Mouse (Mus musculus) embryonic stem cell, embryonic (primary cell): ENCODE measurements at regions not wholly inside any gene's neighbourhood (a gene's known extent, or its start where the extent isn't known, plus 50 kb on each side); places are given as distances from the start of the nearest gene placed in this dataset.

ENCODE experiments used
- CTCF ChIA-PET, 4 experiments: fragments of 300-600 bp in 2 of 4; fragments of 350-600 bp in 2 of 4; sonication (Branson Sonifier 250); formaldehyde crosslinking; loops; one replicate each; lab custom pipeline; 2022; ENCODE audit warnings: inconsistent platforms in 2 of 4; lab: Charles Lee
- POLR2A ChIA-PET, 4 experiments: fragments of 300-600 bp in 2 of 4; fragments of 350-600 bp in 2 of 4; sonication (Branson Sonifier 250); formaldehyde crosslinking; loops; one replicate each; lab custom pipeline; 2022; ENCODE audit warnings: antibody characterized with exemption in 4 of 4, inconsistent platforms in 1 of 4; lab: Charles Lee

DNA sequence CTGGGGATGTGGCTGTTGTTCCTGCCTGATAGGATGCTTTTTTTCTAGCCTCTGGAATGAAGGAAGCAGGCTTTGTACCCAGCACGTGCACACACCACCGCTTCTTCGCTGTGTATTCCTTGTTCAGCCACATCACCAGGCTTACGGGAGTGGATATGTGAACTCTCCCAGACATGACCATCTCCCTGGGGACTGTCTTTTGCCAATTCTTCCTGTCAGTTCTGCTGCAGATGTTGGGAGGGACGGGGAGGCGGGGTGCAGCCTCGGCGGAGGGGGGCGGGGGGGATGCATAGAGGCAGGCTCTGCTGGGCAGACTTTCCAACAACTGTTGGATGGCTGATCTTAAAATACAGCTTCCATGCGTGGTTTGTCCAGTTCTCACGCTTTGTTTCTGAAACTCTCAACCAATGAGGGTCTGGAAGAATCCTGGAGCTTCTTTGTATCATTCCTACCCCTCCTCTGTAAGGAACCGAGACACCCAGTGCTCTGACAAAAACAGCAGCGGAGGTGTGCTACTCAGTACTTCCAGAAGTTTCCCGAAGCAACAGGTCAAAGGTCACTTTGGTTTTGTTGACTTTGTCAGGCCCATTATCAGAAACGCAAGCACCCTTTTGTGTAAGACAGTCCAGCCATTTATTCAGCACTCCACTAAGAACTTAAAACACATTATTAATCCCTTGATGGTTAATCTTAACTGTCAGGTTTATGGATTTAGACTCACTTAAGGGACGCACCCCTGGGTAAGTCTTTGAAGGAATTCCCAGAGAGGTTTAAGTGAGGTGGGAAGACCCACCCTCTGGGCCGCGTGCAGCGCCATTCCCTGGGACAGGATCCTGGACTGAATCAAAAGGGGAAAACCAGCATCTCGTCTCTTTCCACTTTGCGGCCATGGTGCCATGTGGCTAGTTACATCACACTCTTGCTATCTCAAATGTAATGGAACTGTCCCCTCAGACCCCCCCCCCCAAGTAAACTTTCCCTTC, 476.5 kb upstream of the Tbx3 start:
- ChIA-PET POLR2A (interaction anchor here in 1 of 4 experiments (0.6 to 0.7 kb wide), 3 partner anchors 57 to 883 kb away, joined by 3 to 6 read pairs (median 3); no protein-coding TSS in a partner anchor), CTCF (interaction anchor here in 2 of 4 experiments (0.5 to 1.3 kb wide), 3 partner anchors 21 to 1920 kb away, joined by 3 to 5 read pairs (median 3); no protein-coding TSS in a partner anchor)

- ChIA-PET CTCF (interaction anchor here in 1 of 4 experiments (0.6 to 1.4 kb wide), 3 partner anchors 15 to 1758 kb away, joined by 3 to 6 read pairs (median 5); no protein-coding TSS in a partner anchor), POLR2A (interaction anchor here in 1 of 4 experiments (0.9 to 1.6 kb wide), 2 partner anchors 11 to 15 kb away, joined by 3 to 4 read pairs; no protein-coding TSS in a partner anchor)
Measured at GRCm38 (mm10) chr5:119199906-119200305, 470.6 kb upstream of the Tbx3 start.

GRCm38 (mm10) chr5:119201251-119201650, 469.2 kb upstream of the Tbx3 start:
- POLR2A ChIA-PET = interaction anchor here in 2 of 4 experiments (0.6 kb wide), 2 partner anchors 19 to 540 kb away, joined by 3 read pairs; no protein-coding TSS in a partner anchor
- CTCF ChIA-PET = interaction anchor here in 1 of 4 experiments (1.4 kb wide), 1 partner anchor 14 kb away, joined by 6 read pairs; no protein-coding TSS in a partner anchor

DNA sequence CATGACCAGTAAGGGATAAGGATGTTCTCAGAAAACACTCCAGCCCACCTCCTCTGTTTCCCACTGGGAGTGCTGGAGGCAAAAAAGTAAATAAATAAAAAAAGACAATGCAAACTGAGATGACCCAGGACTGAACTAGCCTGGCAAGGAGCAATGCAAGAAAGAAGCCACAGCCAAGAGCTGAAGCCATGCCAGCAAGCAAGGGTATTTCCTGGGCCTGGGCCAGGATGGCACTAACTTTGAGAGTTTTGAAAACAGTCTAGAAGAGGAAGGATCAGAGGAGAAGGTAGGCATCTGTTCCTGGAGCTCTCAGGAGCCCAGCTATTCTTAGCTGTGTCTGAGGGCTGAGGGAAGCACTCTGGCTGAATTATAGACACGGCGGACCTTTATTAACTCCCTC, 465.7 kb upstream of the Tbx3 start:
- ChIA-PET POLR2A (interaction anchor here in 1 of 4 experiments (0.6 kb wide), 1 partner anchor 30 kb away, joined by 3 read pairs; no protein-coding TSS in a partner anchor), CTCF (interaction anchor here in 1 of 4 experiments (0.6 kb wide), 2 partner anchors 595 to 610 kb away, joined by 3 read pairs; no protein-coding TSS in a partner anchor)

DNA sequence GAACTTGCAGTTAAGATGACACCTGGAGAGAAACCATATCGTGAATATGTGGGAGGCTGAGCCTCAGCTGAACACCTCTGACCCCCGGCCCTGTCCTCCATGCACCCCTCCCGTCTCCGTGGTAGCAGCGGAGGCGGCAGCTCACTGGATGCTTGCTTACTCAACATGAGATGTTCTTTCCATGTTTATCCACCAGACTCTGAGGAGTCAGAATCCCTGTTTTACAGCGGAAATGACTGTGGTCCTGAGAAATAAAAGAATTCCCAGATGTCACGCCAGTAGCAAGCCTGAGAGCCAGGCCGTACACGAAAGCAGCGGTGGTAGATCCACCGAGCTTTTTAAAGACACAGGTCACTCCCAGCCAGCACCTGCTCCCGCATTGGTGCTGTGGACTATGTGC, 462.4 kb upstream of the Tbx3 start:
- ChIA-PET CTCF (interaction anchor here in 1 of 4 experiments (1.0 kb wide), 1 partner anchor 329 kb away, joined by 3 read pairs; no protein-coding TSS in a partner anchor), POLR2A (interaction anchor here in 1 of 4 experiments (0.6 kb wide), 1 partner anchor 462 kb away, joined by 3 read pairs; no protein-coding TSS in a partner anchor)

- POLR2A ChIA-PET = no interaction called here
- CTCF ChIA-PET = interaction anchor here in 1 of 4 experiments (0.6 to 0.7 kb wide), 2 partner anchors 283 to 1756 kb away, joined by 3 to 4 read pairs; no protein-coding TSS in a partner anchor
Measured at GRCm38 (mm10) chr5:119213196-119213595, 457.3 kb upstream of the Tbx3 start.

GRCm38 (mm10) chr5:119213692-119214357, 456.6 kb upstream of the Tbx3 start:
- ChIA-PET POLR2A (no interaction called here), CTCF (interaction anchor here in 3 of 4 experiments (0.6 to 1.6 kb wide), 10 partner anchors 10 to 1757 kb away, joined by 3 to 17 read pairs (median 4); no protein-coding TSS in a partner anchor)

- ChIA-PET CTCF (interaction anchor here (0.5 to 2.3 kb wide), 31 partner anchors 9 to 950 kb away, joined by 3 to 17 read pairs (median 3); no protein-coding TSS in a partner anchor), POLR2A (interaction anchor here in 2 of 4 experiments (0.6 to 0.9 kb wide), 4 partner anchors 14 to 498 kb away, joined by 3 to 4 read pairs (median 4); no protein-coding TSS in a partner anchor)
Measured at GRCm38 (mm10) chr5:119214937-119215336, 455.5 kb upstream of the Tbx3 start.

DNA sequence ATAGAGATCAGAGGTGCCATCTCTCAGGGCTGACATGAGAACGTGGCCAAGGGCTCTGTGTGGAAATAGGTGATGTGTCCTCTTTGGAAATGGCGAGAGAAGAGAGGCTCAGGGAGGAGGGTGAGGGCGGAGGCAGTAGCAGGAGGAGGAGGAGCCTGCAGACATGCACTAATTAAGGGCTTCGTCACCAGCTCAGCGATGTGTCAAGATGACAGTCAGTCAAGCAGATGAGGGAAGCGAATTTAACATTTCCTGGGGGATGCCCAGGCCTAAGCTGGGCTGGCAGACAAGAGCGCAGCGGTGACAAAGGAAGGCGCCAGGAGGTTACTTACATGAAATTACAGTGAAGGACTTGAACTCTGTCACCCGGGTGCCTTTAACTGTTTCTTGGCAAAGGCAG, 455.1 kb upstream of the Tbx3 start:
- CTCF ChIA-PET = interaction anchor here (0.6 to 2.3 kb wide), 19 partner anchors 9 to 498 kb away, joined by 3 to 17 read pairs (median 5); no protein-coding TSS in a partner anchor
- POLR2A ChIA-PET = interaction anchor here in 2 of 4 experiments (0.6 to 0.9 kb wide), 3 partner anchors 15 to 467 kb away, joined by 3 to 4 read pairs (median 3); no protein-coding TSS in a partner anchor

DNA sequence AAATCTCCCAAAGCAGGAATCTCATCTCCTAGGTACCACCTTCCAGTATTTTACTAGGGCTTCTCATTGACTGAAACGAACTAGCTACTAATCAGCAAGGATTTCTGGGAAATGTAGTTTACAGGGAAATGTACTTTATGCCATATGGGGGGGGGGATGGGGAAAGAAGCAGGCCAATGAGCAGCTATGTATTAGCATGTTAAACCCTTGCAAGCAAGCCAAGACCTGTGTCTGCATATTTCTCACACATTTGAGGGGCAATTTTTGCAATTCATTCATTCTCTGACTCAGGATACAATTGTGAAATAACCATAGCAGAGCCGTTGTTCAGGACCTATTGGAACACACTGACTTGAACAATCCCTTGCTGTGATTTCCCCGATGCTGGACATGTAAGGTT, 454.3 kb upstream of the Tbx3 start:
- CTCF ChIA-PET = interaction anchor here in 2 of 4 experiments (0.6 to 2.3 kb wide), 4 partner anchors 160 to 499 kb away, joined by 3 to 17 read pairs (median 6); no protein-coding TSS in a partner anchor
- POLR2A ChIA-PET = no interaction called here

DNA sequence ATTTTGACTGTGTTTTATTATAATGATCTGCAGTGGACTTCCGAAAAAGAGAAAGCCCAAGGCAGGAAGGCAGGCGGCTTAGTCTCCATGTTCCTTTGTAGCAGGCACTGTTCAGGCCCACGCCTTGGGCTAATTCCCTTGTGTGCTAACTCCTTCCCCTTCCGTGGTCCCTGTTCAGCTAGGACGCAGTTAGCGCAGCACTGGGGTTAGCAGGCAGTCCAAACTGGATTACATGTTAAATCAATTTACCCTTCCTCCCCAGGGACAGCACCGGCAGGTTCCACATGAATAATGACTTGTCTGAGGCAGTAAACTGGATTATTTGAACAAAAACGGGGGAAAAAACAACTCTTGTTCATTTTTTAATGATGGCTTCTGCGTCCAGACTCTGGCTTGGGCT, 453.4 kb upstream of the Tbx3 start:
- CTCF ChIA-PET = no interaction called here
- POLR2A ChIA-PET = no interaction called here

- ChIA-PET CTCF (interaction anchor here in 1 of 4 experiments (0.5 kb wide), 1 partner anchor 99 kb away, joined by 6 read pairs; no protein-coding TSS in a partner anchor), POLR2A (no interaction called here)
Measured at GRCm38 (mm10) chr5:119228691-119229090, 441.8 kb upstream of the Tbx3 start.

GRCm38 (mm10) chr5:119232941-119233340, 437.5 kb upstream of the Tbx3 start:
- ChIA-PET CTCF (no interaction called here), POLR2A (no interaction called here)

DNA sequence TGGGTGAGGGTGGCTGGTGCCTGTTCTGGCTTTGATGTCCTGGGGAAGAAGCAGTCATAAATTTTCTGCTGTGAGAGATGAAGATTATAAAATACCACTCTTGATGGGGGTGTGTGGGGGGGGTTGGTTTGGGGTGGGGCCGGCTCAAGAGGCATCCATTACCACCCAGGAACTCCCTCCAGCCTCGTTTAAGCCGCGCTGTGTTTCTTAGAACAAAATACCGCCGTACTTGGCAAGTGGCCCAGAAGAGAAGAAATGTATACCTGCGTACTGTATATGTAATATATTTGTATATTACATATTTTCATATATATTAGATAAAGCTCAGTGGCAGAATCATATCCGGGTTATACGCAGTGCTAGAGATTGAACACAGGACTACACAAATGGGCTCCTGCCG, 434.6 kb upstream of the Tbx3 start:
- CTCF ChIA-PET = no interaction called here

DNA sequence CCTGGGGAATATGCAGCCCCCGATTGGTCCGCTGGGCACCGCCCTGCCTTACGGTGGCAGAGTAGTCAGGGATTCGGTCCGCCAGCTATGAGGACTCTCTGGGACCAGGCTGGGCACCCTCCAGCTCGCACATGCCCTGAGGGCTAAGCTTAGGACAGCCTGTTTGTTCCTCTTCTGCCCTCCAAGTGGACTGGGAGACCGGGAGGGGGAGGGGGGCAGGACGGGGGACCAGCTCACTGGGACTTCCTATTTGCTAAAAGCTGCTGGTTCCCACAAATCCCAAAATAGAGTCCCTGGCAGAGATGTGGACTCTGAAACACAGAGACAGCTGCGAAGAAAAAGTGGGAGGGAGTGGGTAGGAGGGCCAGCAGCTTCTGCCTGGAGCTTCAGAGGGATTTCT, 423.6 kb upstream of the Tbx3 start:
- CTCF ChIA-PET = no interaction called here
- POLR2A ChIA-PET = no interaction called here

More for the DNA sequence above, 434.6 kb upstream of the Tbx3 start:
- POLR2A ChIA-PET = no interaction called here

GRCm38 (mm10) chr5:119248626-119249025, 421.8 kb upstream of the Tbx3 start:
- ChIA-PET CTCF (no interaction called here), POLR2A (interaction anchor here in 1 of 4 experiments (1.5 kb wide), 1 partner anchor 10 kb away, joined by 4 read pairs; no protein-coding TSS in a partner anchor)

GRCm38 (mm10) chr5:119249124-119249718, 421.2 kb upstream of the Tbx3 start:
- ChIA-PET POLR2A (interaction anchor here in 1 of 4 experiments (1.5 kb wide), 1 partner anchor 9 kb away, joined by 4 read pairs; no protein-coding TSS in a partner anchor), CTCF (no interaction called here)
